Mouse (Mus musculus) bone marrow macrophage, adult 2 months (primary cell): ENCODE measurements at regions not wholly inside any gene's neighbourhood (a gene's known extent, or its start where the extent isn't known, plus 50 kb on each side); places are given as distances from the start of the nearest gene placed in this dataset.

Source experiments
- H3K27ac ChIP-seq: 2 replicates; pipeline ENCODE4 v1.5.1; 2012; ENCODE audit warnings: low read depth, low read length; ENCODE audit not compliant: insufficient read depth
- H3K4me1 ChIP-seq: 2 replicates; pipeline ENCODE4 v1.6.1; 2012; ENCODE audit warnings: low read length; ENCODE audit not compliant: control insufficient read depth, insufficient read depth
- H3K4me3 ChIP-seq: 2 replicates; pipeline ENCODE4 v1.5.1; 2012; ENCODE audit warnings: mild to moderate bottlenecking, low read length, moderate library complexity; ENCODE audit not compliant: insufficient read depth
- CTCF ChIP-seq: IDR thresholded peaks from 2 replicates; pipeline ENCODE4 v1.5.1; 2012; ENCODE audit warnings: low read depth, mild to moderate bottlenecking, low read length, moderate library complexity
- POLR2A ChIP-seq: IDR thresholded peaks from 2 replicates; pipeline ENCODE4 v1.6.1; 2012; ENCODE audit warnings: mild to moderate bottlenecking, low read depth, low read length, borderline replicate concordance

DNA sequence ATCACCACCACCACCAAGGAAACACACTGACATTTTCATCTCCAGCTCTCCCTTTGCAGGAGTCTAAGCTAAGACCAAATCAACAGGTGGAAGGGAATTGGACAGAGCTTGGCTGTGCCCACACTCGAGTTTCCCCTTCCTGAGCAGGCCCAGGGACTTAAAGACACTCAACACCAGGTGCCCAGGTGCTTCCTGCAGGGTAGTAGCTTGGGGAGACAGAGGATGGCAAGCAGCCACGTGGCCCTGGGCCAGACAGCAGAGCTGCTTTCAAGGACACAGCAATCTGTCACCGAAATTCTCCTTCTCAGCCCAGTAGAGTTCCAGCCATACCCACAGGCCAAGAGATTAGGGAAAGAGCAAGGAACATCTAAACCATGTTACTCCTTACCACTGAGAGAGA lies 266.9 kb downstream of the H2al1j start:
- Histone ChIP-seq H3K4me3 (no peak overlapping the region), H3K4me1 (no peaks in the 10 kb centered on the region), H3K27ac (no peak overlapping the region)
- no peak for TF ChIP-seq POLR2A
- TF ChIP-seq CTCF = no peak

DNA sequence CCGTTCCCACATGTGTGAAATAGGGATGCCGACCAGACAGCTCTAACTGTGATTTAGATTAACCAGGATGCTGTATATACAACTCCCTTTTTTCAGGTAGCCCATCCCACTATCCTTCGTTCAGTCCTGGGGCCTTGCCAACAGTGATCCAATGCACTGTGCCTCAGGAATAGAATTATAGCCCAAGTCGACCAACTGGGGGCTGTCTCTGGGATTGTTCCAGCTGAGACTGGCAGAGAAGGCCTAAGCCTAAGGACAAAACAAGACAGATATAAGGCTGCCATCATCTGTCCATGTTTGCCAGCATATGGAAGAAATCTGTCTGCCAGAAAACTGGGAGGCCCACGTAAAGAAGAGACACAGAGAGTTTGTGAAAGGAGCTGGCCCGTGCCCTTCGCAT lies 269.9 kb downstream of the H2al1j start:
- H3K4me3 ChIP-seq = no peak overlapping the region
- no peak overlapping the region for H3K27ac ChIP-seq
- no peak for TF ChIP-seq CTCF
- TF ChIP-seq POLR2A = no peak
- no peaks in the 10 kb centered on the region for H3K4me1 ChIP-seq

DNA sequence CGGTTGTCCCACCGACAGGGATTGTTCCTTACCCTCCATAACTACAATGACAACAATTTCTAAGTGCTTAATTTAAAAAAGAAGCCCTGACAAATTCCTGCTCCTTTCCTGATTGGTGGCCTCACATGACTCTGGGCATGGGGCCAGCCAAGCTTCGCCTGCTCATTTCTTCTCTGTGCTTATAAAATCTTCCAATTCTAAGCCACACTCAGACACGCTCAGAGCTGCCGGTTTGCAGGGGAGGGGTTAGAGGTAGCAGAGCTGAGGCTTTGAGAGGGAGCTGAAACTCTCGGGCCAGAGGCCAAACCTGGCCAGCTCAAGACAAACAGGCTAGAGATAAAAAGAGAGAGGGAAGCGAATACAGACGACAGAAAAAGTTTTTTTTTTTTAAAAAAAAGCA lies 286.6 kb downstream of the H2al1j start:
- Histone ChIP-seq H3K4me1 (no peaks in the 10 kb centered on the region), H3K27ac (no peak overlapping the region), H3K4me3 (no peak overlapping the region)
- TF ChIP-seq CTCF (no peak), POLR2A (no peak)

DNA sequence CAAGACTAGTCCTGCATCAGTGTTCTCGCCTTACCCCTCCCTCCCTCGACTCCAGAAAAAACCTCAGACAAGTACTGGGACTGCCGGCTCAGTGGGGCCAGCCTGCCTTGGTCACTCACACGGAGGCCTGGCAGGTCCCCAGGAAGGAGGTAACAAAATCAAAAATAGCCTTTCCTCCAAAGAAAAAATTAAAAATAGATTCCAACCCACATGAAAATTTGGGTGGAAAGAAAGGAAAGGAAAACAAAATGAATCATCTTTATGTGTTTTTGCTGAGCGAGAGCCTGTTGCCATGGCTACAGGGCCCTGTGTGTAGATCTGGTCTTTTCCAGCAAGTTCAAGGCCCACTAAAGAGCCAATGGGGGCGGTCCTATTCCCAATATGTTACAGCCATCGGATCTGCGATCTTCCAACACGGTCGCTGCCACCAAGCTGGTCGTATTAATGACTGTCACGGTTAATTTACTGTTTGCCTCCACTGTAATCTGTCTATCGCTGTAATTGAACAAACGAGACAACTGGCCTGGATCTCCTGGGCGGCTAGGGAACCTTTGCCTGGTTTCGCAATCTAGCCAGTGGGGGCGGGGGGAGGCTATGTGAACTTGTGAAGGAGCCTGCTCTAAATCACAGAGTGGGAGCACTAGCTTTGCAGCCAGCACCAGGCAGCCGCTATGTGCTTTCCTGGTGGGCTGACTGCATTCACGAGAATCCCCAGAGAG lies 293.6 kb downstream of the H2al1j start:
- no peak overlapping the region for H3K27ac ChIP-seq

DNA sequence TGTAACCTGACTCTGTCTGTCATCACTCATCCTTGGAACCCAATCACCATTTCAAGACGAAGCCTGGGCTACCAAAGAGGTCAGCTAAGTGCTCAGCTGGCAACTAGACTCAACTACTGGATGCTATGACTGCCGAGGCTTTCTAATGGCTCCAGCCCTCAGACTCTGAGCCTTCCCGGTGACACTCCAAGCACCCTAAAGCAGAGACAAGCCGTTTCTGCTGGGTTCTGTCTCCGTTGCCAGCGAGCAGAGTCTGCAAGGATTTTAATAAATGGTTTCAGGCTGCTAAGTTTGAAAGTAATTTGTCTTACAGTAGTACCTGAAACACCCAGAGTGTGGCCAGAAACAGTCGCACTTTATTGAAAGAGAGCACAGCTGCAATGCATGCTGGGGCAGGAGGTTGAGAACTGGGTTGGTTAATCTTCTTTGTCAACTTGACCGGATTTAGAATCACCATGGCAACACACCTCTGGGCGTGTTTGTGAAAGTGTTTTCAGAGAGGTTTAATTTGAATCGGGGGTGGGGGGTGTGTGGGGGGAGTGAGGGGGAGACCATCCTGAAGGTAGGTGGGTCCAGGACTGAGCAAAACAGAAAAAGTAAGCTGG lies 298.8 kb downstream of the H2al1j start:
- H3K4me1 ChIP-seq = 0 out of 2 replicates have a peak, but pooled peaks cover 4% of the 10 kb centered on the region
- no peak for TF ChIP-seq CTCF
- no peak for TF ChIP-seq POLR2A
- no peak overlapping the region for H3K4me3 ChIP-seq
- no peak overlapping the region for H3K27ac ChIP-seq

More for the DNA sequence above, 293.6 kb downstream of the H2al1j start:
- H3K4me1 ChIP-seq = no peaks in the 10 kb centered on the region
- no peak overlapping the region for H3K4me3 ChIP-seq
- TF ChIP-seq POLR2A (no peak), CTCF (no peak)

DNA sequence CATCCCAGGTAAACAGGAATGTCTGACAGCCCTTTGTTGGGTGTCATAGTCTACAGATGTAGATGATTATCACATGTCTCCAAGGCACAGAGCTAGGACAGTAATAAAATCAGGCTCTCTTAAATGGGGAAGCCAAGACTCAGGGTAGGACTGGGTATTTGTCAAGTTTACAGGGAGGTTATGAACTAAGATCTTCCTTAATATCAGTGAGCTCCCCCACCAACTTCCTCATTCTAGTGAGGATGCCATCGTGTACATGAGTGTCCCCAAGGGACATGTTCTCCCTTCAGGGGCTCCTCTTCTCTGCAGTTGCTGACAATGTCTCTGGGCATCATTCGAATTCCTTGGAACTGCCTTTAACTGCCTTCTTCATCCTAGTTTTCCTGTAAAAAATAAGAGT lies 301.7 kb downstream of the H2al1j start:
- TF ChIP-seq CTCF (no peak), POLR2A (no peak)
- Histone ChIP-seq H3K27ac (no peak overlapping the region), H3K4me1 (0 out of 2 replicates have a peak, but pooled peaks cover 4% of the 10 kb centered on the region), H3K4me3 (no peak overlapping the region)

DNA sequence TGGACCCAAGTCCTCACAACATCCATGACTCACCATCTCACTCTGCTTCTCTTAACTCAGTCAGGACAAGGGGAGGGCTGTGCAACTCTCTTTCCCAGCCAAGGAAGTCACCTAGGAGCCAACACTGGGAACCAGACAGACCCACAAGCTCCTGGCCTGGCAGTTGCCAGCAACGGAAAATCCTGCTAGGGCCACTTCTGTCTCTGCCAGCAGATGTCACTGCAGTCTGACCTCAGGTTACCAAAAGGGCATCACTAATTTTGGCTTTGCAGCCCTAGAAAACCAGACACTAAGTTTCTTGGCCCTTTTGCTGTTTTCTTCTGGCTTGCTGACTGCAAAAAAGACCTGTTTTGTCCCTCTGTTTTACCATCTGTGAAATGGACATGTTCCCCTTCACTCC lies 302.3 kb downstream of the H2al1j start:
- no peak for TF ChIP-seq POLR2A
- Histone ChIP-seq H3K4me3 (no peak overlapping the region), H3K27ac (no peak overlapping the region), H3K4me1 (0 out of 2 replicates have a peak, but pooled peaks cover 4% of the 10 kb centered on the region)

DNA sequence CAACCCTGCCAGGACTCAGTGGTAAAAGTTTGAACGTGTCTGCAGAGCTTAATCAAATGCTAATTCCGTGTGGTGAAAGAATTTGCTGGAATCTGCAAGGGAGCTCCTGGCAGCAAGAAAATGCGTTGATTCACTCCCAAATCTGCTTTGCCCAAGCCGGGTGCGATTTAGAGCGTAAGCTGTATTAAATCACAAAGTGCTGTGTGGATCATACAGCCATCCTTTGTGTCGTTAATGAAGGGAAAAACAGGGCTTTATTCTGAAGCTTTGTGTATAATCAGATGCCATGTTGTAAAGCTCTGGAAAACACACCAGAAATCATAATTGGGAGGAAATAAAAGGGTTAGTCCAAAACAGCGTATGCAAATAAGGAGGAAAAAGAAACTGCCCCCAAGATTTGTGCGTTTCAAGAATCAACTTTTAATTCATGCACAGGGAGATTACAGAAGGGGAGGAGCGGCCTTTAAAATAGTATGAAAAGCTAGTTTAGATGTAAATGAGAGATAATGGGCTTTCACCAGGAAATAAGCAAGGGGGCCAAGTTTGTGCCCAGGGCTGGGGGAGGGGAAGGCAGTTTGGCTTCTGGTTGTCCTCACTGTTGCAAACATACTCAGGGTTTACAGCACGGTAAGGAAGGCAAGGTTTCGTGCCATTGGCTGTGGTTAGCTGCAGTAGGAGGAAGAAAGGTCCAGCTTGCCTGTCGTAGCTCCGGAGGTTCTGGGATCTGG lies 303.7 kb downstream of the H2al1j start:
- TF ChIP-seq POLR2A (no peak), CTCF (no peak)
- H3K27ac ChIP-seq = no peak overlapping the region
- peak overlapping the region; percentile 15 for H3K4me3 ChIP-seq
- H3K4me1 ChIP-seq = 0 out of 2 replicates have a peak, but pooled peaks cover 4% of the 10 kb centered on the region

DNA sequence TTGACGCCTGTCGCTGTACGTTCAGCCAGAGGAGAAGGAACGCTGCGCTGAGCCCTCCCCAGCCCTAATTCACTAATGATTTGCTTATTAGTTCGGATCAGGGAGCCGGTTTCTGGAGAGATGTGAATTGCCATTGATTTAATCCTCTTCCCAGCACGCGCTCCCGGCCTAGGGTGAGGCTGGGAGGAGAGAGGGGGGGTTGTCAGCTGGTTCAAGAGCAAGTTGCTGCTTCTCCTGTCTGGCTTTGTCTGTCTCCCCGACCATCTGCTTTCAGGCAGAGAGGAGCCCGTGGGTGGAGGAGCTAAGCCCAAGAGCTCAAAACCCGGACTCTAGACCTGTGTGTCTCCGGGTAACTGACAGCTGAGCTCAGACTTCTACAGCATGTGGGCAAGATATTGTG lies 304.4 kb downstream of the H2al1j start:
- Histone ChIP-seq H3K4me3 (0 out of 2 replicates have a peak overlapping the region, but pooled peaks have one; percentile 10), H3K4me1 (0 out of 2 replicates have a peak, but pooled peaks cover 4% of the 10 kb centered on the region), H3K27ac (no peak overlapping the region)
- TF ChIP-seq POLR2A = no peak
- no peak for TF ChIP-seq CTCF

DNA sequence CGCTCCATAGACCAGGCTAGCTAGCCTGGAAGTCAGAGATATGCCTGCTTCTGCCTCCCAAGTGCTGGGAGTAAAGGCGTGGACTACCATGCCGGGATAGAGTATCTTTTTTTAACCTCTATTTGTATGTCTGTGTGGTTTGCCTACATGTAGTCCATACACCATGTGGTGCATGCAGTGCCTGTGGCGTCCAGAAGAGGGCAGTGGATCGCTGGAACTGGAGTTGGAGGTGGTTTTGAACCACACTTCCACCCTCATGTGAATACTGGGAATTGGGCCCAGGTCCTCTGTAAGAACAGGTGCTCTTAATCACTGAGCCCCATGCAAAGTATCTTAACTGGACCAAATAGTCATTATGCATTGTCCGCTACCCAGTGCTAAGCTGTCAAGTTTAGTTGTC lies 306.2 kb downstream of the H2al1j start:
- 0 out of 2 replicates have a peak, but pooled peaks cover 4% of the 10 kb centered on the region for H3K4me1 ChIP-seq
- H3K27ac ChIP-seq = no peak overlapping the region
- no peak overlapping the region for H3K4me3 ChIP-seq
- TF ChIP-seq CTCF (no peak), POLR2A (no peak)
